Mouse (Mus musculus) embryo, embryonic 9.5 days (tissue): Measurements from ENCODE around the gene Samd4b.
"Not testable (repeated sequence)": the region's sequence is repeated elsewhere in the genome, so short reads cannot be mapped to it uniquely, and the experiment has no call there.

Experiments used
- DNase-seq: peaks from one replicate; pipeline ENCODE4 v3.0.0-alpha.2; 2017; ENCODE audit errors: extremely low spot score

The Samd4b gene

DNA sequence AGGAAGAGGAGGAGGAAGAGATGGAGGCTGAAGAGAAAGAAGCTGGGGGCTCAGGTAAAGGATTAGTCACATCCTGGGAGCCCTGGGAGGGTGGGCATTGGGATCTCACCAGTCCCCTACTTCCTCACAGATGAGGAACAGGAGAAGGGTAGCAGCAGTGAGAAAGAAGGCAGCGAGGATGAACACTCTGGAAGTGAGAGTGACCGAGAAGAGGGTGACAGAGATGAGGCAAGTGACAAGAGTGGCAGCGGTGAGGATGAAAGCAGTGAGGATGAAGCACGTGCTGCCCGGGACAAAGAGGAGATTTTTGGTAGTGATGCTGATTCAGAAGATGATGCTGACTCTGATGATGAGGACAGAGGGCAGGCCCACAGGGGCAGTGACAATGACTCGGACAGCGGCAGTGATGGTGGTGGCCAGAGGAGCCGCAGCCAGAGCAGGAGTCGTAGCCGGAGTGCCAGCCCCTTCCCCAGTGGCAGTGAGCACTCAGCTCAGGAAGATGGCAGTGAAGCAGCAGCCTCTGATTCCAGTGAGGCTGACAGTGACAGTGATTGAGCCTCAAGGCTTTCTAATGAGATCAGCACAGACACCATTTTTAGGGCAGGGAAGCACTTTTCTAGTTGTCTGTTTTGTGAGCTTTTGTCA lies 199.1 kb downstream of the Samd4b start:
- no peak for DNase-seq

- no peak for DNase-seq
Measured at GRCm38 (mm10) chr7:28398000-28398399, 199.9 kb downstream of the Samd4b start.

DNA sequence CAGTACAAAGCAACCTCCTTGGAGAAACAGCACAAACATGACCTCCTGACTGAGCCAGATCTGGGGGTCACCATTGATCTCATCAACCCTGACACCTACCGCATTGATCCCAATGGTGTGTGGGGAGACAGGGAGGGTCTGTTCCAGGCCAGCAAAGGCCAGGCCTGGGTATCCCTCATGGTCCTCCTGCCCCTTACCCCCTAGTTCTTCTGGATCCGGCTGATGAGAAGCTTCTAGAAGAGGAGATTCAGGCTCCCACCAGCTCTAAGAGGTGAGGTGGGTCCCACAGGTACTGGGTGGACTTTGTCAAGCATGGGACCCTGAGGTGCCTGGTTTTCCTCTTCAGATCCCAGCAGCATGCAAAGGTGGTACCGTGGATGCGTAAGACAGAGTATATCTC lies 202.5 kb downstream of the Samd4b start:
- DNase-seq, result no peak

DNA sequence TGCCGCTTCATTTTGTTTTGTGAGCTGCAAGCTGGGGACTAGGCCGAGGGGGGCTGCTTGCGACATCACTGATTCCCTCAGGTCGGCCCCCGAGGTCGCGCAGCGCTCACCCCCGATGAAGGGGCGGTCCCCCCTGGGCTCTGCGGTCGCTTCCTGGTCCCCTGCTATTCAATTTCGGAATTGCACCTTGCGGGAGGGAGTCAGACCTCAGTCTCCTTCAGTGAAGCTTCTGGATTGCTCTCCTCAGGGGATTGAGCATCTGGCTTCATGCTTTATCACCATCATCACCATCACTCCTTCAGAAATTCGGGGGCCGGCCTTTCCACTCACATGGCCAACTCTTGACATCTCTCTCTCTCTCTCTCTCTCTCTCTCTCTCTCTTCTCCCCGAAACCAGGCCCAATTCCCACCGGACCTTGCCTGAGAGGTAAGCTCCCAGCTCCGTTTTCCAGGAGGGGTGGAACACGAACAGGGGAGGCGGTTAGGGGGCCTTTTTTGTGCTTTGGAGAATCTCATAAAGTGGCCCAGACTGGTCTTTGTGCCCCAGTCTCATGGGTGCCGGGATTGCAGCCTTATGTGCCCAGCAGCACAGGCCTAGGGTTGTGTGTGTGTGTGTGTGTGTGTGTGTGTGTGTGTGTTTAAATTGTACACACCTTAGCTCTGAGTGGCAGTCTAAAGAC lies 204.5 kb downstream of the Samd4b start:
- no peak for DNase-seq

DNA sequence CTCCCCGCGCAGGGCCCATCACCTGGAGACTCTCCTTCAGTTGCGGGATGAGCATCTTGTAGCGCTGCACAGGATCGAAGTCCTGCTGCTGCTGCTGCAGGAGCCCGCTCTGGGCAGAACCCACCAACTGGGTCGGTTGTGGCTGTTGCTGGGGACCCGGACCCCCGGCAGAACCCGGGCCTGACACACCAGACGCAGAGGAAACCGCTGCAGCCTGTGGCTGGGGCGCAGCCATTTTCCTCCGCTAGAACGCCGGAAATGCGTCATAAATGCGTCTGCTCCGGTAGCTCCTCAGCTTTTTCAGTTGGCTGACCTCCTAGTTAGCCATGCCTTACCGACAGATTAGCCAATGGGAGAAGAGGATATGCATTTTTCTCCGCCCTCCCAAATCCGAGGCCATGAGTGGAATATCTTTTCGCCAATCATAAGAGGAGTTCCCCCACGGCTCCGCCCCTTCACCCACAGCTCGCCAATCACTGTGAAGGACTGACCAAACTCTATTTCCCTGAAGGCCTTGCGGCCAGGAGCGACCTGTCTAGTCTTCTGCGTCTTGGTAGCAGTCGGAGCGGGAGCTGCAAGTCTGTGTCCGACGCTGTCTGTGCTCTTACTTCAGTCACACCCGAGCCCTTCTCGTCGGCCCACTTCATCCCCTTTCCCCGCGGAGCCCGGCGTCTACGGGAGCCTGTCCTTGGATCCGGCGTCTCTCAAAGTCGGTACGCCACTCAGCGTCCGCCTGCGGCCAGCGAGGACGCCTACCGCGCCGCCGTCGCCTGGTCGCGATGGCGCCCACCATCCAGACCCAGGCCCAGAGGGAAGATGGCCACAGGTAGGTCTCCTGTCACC lies 205.3 kb downstream of the Samd4b start, which contains the start of the genes Med29 and Paf1:
Gene Med29 (minus strand): TSS at position 280 of the 843 bp plus-strand sequence.
Gene Paf1 (plus strand): TSS at position 523 of the 843 bp plus-strand sequence.
- peak; percentile 94 for DNase-seq

- DNase-seq, result no peak
Measured at GRCm38 (mm10) chr7:28390331-28390730, 207.6 kb downstream of the Samd4b start.

DNA sequence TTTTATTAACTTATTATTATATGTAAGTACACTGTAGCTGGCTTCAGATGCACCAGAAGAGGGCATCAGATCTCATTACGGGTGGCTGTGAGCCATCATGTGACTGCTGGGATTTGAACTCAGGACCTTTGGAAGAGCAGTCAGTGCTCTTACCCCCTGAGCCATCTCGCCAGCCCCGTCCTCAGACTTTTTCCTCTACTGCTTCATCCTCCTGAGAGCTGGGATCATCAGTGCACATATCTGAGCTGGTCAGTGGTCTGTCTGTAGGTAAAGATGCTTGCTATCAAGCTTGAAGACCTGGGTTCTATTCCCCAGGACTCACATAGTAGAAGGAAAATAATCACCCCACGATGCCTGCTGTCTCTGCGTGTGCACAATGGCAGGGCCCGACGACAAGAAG lies 210.6 kb downstream of the Samd4b start:
- DNase-seq, result not testable (repeated sequence)

GRCm38 (mm10) chr7:28386877-28387276 lies 211.1 kb downstream of the Samd4b start:
- DNase-seq, result not testable (repeated sequence)

- peak; percentile 83 for DNase-seq
Measured at GRCm38 (mm10) chr7:28386462-28386861, 211.5 kb downstream of the Samd4b start.

- DNase-seq, result no peak
Measured at GRCm38 (mm10) chr7:28386007-28386406, 211.9 kb downstream of the Samd4b start.

GRCm38 (mm10) chr7:28385196-28385595 lies 212.7 kb downstream of the Samd4b start:
- DNase-seq, result no peak

- DNase-seq, result no peak
Measured at GRCm38 (mm10) chr7:28384162-28384561, 213.8 kb downstream of the Samd4b start.

GRCm38 (mm10) chr7:28383606-28384005 lies 214.3 kb downstream of the Samd4b start:
- DNase-seq, result no peak

GRCm38 (mm10) chr7:28382981-28383396 lies 215.0 kb downstream of the Samd4b start:
- no peak for DNase-seq

DNA sequence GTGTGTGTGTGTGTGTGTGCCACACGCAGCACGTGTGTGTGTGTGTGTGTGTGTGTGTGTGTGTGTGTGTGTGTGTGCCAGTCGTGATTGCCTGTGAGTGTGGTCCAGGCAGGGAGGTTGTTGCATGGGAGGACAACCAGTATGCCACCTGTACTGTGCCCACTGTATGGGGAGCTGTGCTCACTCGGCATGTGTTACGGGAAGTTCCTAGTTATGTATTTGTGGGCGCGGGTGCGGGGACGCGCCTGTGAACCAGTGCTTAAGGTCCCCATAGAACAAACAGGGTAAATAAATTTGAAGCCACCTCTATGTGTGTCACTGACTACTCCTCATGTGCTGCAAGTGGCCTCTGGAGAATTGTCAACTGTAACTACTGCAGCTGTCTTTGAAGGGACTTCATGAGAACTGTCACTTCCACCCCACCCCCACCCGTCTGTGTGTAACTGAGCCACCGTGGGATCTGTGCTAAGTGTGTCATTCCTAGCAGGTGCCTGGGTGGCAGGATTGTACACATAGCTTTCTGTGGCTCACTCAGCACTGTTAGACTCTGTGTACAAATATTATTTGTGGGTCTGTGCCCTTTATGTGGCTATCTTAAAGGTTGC lies 215.5 kb downstream of the Samd4b start:
- DNase-seq, result no peak

GRCm38 (mm10) chr7:28381938-28382337 lies 216.0 kb downstream of the Samd4b start:
- peak; percentile 83 for DNase-seq

DNA sequence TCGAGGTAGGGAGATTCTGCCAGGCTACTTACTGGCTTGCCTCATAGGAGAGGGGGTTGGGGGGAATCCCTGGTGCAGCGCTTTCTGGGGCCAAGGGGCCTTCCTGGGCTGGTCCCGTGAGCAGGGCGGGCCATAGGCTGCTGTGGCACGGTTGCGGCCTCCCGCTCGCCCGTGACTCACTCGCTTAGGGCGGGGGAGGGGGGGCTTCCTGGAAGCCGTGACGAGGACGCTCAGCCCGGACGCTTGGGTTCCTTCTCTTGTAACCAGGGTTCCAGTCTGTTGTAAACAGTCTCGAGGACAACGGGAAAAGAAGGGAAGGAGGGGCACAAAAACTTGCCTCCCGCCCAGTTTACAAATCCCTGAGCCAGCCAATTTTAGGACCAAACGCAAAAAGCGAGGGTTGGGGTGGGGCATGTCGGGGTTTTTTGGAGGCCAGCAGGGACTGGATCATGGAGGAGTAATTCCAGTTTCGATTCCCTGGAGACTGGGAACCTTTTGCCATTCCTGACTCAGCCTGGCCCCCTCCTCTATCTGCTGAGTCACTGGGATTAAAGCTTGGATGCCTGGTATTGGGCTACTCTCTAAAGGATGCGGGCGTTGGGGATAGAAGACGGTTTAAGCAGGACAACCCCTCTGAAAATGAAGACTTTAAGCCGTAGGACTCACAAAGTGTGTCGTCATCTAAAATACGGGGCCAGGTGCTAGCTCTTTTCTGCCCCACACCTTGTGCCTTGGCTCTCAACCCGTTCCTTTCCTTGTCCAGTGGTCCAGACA lies 216.7 kb downstream of the Samd4b start:
- no peak for DNase-seq

DNA sequence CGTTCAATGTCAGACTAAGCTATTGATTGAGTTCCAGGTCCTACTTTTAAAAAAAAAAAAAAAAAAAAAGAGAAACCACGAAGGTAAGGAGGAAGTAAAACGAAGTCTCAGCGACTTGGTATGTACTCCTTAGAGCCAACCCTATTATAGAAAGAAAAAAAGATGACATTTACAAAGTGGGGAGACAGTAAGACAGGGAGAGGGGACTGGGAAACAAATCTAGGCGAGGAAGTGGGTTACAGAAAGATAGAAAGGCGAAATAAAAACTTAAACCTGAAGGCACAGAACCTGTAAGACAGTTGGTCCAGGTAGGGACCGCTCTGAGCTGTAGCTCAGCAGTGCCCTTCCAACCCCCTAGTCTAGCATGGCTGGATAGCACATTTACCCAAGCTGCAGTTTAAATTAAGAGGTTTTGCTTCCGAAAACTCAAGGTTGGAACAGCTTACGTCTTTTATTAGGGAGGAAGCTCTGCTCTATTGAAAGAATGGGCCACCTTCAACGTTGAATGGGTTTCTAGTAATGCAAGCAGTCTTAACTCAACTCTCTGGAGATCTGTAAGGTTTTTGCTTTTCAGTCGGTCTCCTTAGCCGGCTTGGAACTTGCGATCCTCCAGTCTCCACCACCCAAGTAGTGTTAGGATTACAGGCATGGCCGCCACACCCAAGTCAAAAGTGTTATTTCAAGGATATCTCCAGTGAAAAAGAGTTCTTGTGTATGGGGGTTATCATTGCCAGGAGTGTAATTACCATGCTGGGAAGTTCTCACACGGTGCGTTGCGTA lies 217.5 kb downstream of the Samd4b start, which contains the start of gene Zfp36:
Gene Zfp36 (minus strand): TSS at position 17 of the 780 bp plus-strand sequence.
- no peak for DNase-seq

GRCm38 (mm10) chr7:28378769-28379651 lies 218.9 kb downstream of the Samd4b start:
- DNase-seq, result peak; percentile 86
